Mouse (Mus musculus) bone marrow, adult 2 months (tissue): ENCODE data around the gene E130114P18Rik.

Experiments used
- CTCF ChIP-seq: fragments of 200-500 bp; IDR thresholded peaks from 2 replicates; pipeline ENCODE4 v1.5.1; 2011; ENCODE audit warnings: low read length, control low read depth; ENCODE audit not compliant: control insufficient read depth, insufficient read depth
- POLR2A ChIP-seq: fragments of 200-500 bp; IDR thresholded peaks from 2 replicates; pipeline ENCODE4 v1.6.1; 2011; ENCODE audit warnings: low read depth, mild to moderate bottlenecking, control low read depth, low read length, borderline replicate concordance; ENCODE audit not compliant: control insufficient read depth

GRCm38 (mm10) chr4:97787515-97787914 is 9.6 kb upstream of the E130114P18Rik start:
- TF ChIP-seq POLR2A (no peak), CTCF (no peak)
